Mouse (Mus musculus): ENCODE results near the gene Scn2a.

Scn2a gene

DNA sequence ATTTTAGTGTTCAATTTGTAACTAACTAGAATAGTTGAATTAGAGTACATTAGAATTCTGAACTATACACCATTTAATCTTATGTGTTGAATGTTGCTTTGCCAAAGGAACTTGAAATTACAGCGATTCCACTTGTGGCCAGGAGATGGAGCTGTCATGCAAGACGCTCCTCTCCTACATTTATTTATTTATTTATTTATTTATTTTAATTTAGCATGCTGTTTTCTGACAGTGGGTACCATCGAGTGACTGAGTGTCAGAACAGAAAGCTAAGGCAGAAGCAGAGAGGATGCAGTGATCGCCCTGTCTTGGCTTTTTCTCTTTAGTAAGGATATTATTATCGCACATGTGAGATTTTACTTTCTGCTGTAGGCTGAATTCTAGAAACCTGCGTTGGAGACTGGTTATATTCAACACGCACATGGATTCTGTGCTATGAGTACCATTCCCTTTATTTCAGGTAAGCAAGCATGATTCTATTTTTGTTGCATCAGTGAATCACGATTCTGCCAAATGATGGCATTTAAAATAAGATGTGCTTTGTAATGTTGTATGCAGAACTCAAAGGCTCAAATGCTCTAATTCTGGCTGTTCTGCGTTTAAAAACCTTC, at the start of gene Scn2a:
Gene Scn2a, plus strand, starts transcription at position 216 of the 611 bp plus-strand sequence.
- DNase-seq = peak; percentile 7

DNA sequence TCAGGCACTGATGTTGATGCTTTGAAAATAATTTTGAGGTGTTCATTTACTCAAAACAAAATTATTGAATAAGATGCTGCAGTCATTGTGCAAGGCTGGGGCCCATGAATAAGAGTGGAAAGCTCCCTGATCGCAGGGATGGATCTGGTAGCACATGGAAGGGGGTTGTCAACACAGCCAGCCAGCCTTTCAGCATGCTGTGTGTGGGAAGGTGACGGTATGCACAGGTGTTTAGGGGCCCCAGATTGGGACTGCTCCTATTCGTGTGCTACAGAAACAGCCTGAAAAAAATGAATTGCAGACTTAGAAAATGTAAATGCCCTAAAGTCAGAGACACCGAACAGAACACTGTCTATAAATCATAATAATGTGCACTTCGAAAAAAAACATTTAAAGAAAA, 32.9 kb upstream of the Scn2a start:
- DNase-seq = no peak

DNA sequence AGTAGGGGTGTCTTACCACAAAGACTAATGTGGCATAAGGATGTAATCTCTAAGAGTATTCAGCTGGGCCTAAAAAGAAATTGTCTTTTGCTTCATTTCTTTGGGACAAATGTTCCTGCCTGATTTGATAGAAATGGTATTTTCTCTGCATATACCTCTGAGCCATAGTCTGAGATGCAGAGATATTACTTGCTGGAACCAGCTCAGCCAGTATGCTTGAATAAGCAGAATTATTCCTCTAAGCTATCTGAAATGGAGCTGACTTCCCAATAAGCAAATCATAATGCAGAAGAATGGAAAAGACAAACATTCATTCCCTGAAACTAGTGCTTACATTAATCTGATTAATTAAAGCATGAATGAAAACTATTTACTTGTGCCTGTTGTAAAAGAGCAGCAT, 12.8 kb upstream of the Scn2a start:
- DNase-seq = no peak

DNA sequence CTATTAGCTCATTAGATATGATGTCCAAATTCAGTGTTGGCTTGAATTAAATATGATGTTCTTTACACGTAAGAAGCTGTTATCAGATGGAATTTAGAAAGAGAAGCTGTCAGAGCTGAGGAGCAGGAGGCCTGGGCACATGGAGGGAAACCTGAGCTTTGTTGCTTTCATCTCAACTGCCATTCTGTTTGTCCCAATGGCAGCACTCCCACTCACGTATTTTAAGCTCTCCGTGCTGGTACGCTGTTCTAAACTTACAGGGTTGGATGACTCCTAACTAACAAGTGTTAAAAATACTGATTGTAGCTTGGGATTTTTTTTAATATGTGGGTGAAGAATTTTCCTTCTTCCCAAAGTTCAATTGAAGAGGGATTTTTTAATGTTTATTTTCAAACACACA, 8.7 kb upstream of the Scn2a start:
- no peak for DNase-seq

DNA sequence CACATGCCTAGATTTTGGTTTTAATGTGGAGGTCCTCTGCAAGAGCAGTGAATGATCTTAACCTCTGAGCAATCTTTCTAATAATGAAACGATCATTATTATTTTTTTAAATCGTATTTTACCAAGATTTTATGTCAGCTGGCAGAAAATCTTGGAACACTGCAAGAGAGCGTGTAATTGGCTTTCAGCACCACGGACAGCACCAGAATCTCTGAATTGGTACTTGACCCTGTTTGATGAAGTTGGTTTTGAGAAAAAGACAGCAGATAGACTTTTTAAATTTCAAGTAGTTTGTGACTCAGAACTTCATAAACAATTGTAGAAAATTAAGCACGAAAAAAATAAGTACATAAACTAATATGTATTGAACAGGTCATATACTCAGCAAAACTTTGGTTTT, 790 bp upstream of the Scn2a start:
- peak; percentile 15 for DNase-seq

DNA sequence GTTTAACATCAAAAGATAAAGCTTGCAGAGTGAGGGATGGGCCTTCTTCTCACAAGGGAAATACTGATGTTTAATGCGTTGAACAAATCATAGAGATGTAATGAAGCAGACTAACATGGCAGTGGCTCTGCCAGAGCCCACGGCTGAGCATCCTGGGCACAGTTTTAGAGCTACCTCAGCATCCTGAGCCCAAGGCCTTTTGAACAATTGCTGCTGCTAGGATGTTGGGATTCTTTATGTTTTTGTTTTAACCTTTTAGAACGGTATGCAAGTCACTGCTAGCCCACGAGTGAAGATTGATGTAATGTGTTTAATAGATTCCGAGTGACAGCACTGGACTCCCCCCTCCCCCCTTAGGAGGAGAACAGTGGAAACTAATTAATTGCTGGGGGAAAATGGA, 683 bp downstream of the Scn2a start:
- DNase-seq = no peak

DNA sequence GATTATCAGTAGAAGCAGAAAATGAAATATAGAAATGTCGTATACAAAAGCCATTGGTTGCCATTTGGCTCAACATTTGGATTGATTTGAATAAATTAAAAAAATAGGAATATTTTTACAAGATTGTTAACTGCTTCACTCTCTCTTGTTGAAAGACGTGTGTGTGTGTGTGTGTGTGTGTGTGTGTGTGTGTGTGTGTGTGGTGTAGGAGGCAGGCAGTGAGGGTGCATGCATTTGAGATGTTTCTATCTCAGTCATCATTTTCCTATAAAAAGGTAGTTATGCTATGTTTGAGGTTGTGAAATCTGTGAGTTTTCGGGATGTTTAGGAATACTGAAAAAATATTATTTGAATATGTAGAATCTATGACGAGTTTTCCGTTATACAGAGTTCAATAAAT, 1.3 kb downstream of the Scn2a start:
- no peak for DNase-seq

DNA sequence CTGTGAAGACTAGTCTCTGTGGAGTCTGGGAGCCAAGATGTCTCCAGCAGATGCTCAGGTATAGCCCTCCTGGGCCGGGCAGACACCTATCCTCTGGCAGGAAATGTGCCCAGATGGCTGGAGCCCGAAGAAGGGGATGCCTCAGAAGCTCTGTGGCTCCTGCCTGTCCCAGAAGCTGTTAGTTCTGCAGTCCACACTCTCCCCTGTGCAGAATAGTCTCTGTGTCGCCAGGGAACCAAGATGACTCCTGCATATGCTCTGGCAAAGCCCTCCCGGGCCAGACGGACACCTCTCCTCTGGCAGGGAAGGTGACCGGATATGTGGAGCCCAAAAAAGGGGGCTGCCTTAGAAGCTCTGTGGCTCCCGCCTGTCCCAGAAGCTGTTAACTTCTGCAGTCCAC, 32.1 kb downstream of the Scn2a start:
- no peak for DNase-seq

DNA sequence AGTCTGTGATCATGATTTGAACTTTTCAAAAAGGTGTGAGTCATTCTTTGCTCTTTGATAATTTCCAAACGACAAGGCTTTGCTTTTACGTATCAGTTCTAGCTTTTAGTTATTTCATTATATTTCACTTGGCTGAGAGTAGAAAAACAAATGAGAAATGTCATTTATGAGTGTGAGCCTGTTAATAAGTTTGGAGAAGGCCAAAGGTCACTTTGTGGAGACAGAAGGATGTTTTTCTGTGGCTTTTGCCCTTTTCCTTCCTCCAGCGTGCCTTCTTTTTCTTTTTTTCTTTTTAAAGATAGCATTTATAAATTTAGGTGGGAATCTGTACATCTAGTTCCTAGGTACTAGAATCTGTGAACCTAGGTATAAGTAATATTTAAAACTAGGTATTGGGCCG, 36.5 kb downstream of the Scn2a start:
- no peak for DNase-seq

DNA sequence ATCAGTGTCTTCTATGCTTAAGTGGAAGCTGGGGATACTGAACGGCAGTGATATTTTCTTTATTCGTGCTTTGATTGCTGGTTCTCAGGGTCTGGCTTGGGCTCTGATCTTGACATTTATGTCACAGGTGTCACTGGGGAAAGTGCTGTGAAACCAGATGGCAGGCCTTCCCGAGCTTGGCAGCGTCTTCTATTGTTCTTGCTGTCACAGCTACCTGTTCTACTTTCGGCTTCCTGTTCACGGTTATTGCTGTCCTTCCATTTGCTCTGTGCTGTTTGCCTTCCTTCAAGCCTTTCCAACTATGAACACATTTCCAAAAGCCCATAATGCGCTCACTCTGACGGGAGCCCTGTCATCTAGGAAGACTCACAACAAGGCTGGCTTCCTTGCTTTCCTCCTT, 37.9 kb downstream of the Scn2a start:
- no peak for DNase-seq

DNA sequence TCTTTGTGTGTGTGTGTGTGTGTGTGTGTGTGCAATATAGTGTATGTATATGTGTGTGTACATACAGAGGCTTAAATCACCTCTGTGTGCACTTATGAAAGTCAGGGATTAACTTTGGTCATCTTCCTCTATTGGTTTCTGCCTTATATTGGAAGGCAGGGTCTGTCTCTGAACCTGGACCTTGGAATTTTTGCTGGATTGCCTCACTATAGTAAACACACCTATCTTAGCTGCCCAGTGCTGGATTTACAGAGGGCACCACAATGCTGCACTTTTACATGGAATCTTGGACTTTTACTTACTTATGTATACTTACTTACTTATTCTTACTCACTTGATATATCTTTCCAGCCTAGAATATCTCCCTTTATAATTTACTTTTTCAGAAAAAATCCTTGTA, 43.3 kb downstream of the Scn2a start:
- DNase-seq = no peak

DNA sequence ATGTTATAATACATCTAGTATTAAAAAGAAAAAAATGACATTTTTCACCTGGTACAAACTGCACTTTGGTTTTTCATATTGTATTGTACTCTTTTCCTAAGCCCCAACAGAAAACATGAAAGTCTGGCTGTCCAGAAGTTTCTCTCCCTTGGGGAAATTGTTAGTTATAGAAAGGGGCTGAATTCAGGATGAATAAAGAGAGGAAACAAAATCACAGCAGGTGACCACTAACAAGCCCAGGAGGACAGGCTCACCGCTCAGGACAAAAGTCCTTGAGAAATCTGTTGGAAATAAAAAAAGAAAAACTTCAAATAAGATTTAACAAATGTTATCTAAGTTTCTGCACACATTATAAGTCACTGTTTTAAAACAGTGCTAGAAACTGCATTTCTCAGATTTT, 43.9 kb downstream of the Scn2a start:
- DNase-seq = no peak

DNA sequence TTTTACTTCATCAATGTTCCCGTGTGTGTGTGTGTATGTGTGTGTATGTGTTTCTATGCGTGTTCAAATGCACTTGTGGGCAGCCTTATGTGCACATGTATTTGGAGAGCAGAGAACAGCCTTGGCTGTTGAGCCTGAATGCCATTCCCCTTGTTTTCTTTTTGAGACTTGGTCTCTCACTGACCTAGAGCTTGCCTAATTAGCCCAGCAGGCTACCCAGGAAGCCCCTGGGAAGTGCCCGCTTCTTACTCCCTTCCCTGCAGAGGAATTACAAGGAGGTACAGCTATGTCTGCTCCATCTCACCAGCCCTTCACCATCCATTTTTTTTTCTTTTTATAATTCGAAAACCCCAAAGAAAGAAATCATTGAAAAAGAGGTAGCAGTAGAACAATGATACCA, 44.6 kb downstream of the Scn2a start:
- no peak for DNase-seq

DNA sequence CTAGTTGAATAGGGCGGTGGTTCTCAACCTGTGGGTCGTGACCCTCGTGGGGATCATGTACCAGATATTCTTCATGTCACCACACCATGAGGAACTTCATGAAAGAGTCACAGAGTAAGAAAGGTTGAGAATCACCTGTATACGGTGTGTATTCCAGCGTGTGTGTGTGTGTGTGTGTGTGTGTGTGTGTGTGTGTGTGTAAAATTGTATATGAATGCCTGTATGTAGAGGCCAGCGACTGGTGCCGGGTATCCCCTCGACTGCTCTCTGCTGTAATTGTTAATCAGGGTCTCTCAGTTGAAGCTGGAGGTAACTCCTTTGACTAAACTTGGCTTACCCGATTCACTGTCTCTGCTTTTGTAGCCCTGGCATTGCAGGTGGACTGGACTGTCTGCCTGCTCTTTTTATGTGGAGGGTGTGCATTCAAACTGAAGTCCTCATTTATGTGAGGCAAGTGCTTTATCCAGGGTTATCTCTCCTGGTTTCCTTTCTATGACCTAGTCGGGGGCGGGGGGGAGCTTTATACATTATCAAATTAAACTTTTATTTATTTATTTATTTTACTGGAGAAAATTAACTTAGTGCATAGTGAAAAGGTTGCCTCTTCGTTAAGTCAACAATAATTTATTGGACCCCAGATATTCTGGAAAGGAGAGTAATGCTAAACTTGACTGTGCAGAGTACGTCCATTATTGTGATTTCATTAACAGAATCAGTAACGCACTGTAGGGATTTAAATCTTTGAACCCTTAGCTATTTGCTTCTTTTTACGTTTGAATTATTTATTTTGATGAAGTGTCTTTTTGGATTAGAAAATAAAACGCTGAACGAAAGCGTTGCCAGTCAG, 47.2 kb downstream of the Scn2a start:
- no peak for DNase-seq

DNA sequence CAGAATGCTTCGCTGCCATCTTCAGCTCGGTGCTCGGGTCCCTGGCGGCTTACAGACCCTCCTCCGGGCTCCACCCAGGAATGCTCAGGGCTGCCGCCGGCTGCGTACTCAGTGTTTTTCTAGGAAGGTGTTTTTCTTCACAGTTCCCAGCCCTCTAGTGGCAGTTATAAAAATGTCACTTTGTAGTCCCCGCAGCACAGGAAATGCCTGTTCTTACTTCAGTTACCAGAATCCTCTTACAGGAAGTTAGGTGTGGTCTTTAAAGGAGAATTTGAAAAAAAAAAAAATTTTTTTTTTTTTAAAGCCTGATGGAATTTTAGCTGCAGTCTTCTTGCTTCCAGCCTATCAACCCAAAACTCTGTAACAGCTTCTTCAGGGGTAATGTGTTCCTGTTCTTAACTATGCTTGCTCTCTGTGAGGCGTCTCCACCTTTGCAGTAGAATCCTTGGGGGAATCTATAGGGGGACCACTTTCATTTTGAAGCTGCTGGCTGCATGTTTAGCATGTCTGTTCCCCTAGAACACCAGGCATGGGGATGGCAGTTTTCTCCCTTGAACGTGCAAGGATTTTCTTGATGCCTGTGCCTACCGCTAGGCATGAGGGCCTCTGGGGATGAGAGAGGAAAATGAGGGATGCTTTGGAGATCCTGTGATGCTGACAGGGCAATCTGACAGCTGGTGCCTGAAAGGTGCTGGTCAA, 48.0 kb downstream of the Scn2a start:
- DNase-seq = peak; percentile 61

DNA sequence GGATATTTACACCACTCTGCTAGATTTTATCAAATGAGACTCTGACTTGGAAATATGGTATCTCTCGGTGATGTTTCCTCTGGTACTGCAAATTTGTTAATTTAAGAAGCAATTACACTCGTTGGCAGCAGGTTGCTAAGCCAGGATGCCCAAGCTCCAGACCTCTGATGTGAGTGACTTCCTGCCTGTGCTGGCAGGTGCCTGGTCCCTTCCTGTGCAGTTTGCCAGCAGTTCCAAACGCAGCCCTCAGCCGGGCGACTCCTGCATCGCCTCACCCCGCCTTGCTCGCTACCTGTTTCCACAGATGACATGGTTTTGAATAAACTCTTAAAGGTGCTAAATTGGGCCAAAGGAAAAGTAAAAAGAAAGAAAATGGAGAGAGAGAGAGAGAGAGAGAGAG, 49.0 kb downstream of the Scn2a start:
- no peak for DNase-seq

DNA sequence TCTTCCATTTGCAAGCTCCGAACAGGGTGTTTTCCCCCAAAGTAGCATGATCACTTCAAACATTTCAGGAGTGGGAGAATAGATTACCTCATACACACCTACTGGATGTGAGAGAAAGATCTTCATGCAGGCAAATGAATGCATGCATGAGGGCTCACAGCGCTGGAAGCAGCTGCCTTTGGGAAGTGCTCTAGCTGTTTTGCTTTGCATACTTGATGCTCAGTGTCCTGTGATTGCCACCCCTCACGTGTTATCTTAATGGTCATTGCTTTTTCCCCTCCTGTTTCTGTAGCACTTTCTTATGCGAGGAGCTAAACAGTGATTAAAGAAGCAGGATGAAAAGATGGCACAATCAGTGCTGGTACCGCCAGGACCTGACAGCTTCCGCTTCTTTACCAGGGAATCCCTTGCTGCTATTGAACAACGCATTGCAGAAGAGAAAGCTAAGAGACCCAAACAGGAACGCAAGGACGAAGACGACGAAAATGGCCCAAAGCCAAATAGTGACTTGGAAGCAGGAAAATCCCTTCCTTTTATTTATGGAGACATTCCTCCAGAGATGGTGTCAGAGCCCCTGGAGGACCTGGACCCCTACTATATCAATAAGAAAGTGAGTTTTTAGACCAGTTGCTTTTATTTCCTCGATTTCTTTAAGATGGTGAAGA, 49.7 kb downstream of the Scn2a start:
- DNase-seq = no peak

DNA sequence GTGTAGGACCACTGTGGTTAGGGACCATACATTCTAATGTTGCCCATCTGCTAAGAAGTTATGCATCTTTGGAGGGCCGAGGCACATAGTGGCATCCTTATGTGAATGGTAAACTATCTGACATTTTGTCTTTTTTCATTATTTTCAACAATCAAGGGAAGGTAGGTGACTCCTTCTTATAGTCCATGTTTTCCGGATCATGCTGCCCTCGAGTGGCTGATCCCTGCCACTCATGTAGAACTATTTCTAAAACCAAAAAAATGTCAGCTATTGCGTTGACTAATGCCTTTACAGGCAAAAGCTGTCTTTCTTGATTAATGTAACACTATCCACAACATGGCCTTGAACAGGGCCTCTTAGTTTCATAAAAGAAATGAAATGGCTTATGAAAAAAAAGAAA, 59.0 kb downstream of the Scn2a start:
- no peak for DNase-seq

DNA sequence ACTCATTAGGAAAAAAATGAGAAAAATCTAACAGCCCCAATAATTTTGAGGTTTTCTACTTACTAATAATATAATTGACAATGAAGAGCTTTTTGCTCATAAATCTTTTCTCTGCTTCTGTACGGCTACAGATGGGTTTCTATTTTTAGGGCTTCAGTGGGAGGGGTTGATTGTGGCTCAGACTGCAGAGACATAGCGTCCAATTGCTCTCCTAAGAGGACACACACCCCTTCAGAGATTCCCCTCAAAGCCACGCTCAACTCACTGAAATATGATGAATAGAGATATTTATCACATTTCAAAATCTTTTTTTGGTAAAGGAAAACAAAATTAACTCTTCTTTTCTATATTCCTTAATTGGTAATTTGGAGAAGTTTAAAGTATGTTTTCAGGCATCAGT, 64.6 kb downstream of the Scn2a start:
- no peak for DNase-seq

DNA sequence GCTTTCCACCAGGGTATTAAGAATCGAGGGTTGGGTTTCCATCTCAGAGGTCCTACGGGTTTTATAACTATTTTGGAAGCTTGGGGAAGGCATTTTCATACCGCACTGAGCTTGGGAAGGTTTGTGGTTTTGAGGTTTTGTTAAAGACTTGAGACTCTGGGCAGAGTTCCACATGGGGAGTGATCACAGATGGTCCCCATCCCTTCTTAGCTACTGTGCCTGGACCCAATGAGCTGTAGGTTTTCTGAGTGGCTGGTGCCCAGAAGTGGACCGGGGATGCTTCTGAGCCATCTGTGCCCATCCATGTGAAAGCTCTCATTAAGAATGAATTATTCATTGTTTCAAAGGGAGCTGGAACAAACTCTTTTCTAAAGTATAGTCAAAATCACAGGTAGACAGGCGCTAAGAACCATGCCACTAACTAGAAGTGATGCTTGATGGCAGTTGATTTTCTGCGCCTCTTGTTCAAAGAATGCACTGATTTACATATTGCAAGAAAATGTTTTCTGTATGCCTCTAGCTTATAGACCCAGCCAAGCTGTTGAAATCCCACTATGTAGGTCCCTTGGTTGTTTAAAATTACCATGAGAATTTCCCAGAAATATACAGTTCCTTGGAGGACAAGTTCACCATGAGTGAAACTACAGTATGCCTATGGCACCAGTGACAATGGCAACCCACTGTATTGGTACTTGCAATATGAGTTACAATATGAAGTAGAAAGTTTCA, 70.0 kb downstream of the Scn2a start:
- DNase-seq = no peak

DNA sequence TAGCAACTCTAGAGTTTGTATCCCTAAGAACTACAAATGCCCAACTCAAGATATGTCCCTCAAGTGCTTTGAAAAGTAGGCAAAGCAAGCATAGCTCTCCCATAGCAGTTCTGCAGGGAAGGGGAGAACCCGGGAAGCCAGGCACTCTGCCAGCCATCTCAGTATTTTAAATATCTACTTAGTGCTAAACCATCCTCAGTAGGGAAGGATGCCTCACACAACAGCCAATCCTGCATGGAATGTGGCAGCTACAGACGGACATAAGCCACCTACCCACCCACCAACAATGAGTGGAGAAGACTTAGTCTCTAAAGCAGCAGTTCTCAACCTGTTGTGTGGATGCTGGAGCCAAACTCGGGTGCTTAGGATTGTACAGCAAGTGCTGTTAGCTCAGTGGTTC, 73.9 kb downstream of the Scn2a start:
- no peak for DNase-seq

DNA sequence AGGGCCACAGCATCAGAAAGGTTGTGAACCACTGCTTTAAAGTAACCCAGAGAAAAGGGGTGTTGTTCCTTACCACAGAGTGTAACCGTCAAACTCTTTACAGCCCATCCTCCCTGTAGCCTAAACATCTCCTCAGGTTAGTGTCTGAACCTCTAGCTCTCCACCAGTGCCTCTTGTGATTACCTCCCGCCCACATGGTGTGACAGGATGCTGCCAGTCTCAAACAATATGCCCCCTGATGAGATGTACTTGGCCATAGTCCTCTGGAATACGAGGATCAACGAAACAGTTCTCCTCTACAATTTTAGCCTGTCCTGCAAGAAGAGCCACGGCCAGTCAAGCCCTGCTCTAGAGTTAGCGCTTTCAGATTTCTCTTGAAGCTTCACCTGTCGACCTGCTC, 74.5 kb downstream of the Scn2a start:
- no peak for DNase-seq

DNA sequence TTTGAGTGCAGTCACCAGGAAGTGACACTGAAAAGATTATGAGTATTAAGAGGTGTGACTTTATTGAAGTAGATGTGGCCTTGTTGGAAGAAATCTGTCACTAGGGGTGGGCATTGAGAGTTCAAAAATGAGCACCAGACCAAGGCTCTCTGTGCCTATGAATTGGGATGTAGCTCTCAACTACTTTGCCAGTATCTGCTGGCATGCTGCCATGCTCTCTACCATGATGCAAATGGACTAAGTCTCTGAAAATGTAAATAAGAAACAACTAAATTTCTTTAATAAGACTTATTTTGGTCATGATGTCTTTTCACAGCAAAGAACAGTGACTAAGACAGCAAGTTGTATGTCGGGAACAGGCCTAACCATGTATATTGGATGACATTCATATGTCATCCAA, 79.7 kb downstream of the Scn2a start:
- no peak for DNase-seq

Data from kidney, adult 18-20 months (tissue).